Mouse (Mus musculus) embryo, embryonic 10.5 days (tissue): Measurements from ENCODE around the gene Actr6.
A peak's percentile ranks its signal among the peaks of the same experiment; 100 is the strongest.
"Not testable (repeated sequence)": the region's sequence is repeated elsewhere in the genome, so short reads cannot be mapped to it uniquely, and the experiment has no call there.

Experiments used
- DNase-seq: peaks from one replicate; pipeline ENCODE4 v3.0.0-alpha.2; 2015; ENCODE audit warnings: low spot score

The Actr6 gene

GRCm38 (mm10) chr10:89737887-89738286 lies 5.8 kb upstream of the Actr6 start:
- DNase-seq, result no peak

- no peak for DNase-seq
Measured at GRCm38 (mm10) chr10:89737092-89737491, 5.0 kb upstream of the Actr6 start.

- no peak for DNase-seq
Measured at GRCm38 (mm10) chr10:89731341-89731740, 754 bp downstream of the Actr6 start.

- no peak for DNase-seq
Measured at GRCm38 (mm10) chr10:89730386-89730785, 1.7 kb downstream of the Actr6 start.

- no peak for DNase-seq
Measured at GRCm38 (mm10) chr10:89722247-89723195, 9.6 kb downstream of the Actr6 start.

GRCm38 (mm10) chr10:89720796-89721195 lies 11.3 kb downstream of the Actr6 start:
- DNase-seq, result no peak

GRCm38 (mm10) chr10:89720252-89720651 lies 11.8 kb downstream of the Actr6 start:
- no peak for DNase-seq

- no peak for DNase-seq
Measured at GRCm38 (mm10) chr10:89714910-89715309, 17.2 kb downstream of the Actr6 start.

- peak; percentile 40 for DNase-seq
Measured at GRCm38 (mm10) chr10:89708720-89709119, 23.4 kb downstream of the Actr6 start.

- no peak for DNase-seq
Measured at GRCm38 (mm10) chr10:89707397-89707796, 24.7 kb downstream of the Actr6 start.

GRCm38 (mm10) chr10:89703042-89703441 lies 29.1 kb downstream of the Actr6 start:
- DNase-seq, result peak; percentile 45

GRCm38 (mm10) chr10:89697956-89698355 lies 34.1 kb downstream of the Actr6 start:
- DNase-seq, result no peak

GRCm38 (mm10) chr10:89696270-89696669 lies 35.8 kb downstream of the Actr6 start:
- not testable (repeated sequence) for DNase-seq

- DNase-seq, result no peak
Measured at GRCm38 (mm10) chr10:89695194-89695911, 36.7 kb downstream of the Actr6 start.

- no peak for DNase-seq
Measured at GRCm38 (mm10) chr10:89690021-89690420, 42.1 kb downstream of the Actr6 start.

GRCm38 (mm10) chr10:89687455-89687854 lies 44.6 kb downstream of the Actr6 start:
- DNase-seq, result no peak

GRCm38 (mm10) chr10:89686139-89686808 lies 45.8 kb downstream of the Actr6 start, which contains the start of gene Scyl2:
TSS of gene Scyl2 (minus strand) at chr10:89686285.
- peak; percentile 95 for DNase-seq

- DNase-seq, result peak; percentile 21
Measured at GRCm38 (mm10) chr10:89685391-89686138, 46.5 kb downstream of the Actr6 start.

- no peak for DNase-seq
Measured at GRCm38 (mm10) chr10:89682961-89683360, 49.1 kb downstream of the Actr6 start.

GRCm38 (mm10) chr10:89682157-89682556 lies 49.9 kb downstream of the Actr6 start:
- no peak for DNase-seq

GRCm38 (mm10) chr10:89681706-89682105 lies 50.4 kb downstream of the Actr6 start:
- no peak for DNase-seq

GRCm38 (mm10) chr10:89680517-89680916 lies 51.6 kb downstream of the Actr6 start:
- no peak for DNase-seq
